Mouse (Mus musculus) naive thymus-derived CD4-positive, alpha-beta T cell, adult 2 months (primary cell): ENCODE measurements around the gene Zfp398.
"Not testable (repeated sequence)": the region's sequence is repeated elsewhere in the genome, so short reads cannot be mapped to it uniquely, and the experiment has no call there.

ENCODE experiments used
- DNase-seq: peaks from one replicate; pipeline ENCODE4 v3.0.0-alpha.2; 2011; ENCODE audit warnings: low read depth

Zfp398 gene

DNA sequence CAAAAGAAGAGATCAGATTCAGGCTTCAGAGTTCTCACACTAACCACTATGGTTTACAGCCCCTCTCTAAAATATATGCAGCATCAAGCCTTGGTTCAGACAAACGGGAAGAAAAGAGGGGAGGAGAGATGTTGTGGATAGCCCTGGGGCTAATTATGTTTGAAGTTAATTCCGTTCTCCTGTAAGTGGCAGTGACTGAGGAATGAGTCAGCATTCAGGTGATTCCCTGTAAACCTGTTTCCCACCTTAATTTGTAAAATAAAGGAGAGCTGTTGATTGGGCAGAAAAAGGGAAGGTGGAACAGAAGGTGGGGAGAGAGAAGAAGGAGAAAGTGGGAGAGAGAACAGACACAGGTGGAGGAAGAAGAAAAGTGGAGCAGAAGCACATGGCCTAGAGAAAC, 11.2 kb upstream of the Zfp398 start:
- DNase-seq: no peak

- DNase-seq: no peak
These were observed 8.0 kb upstream of the Zfp398 start for GRCm38 (mm10) chr6:47827462-47827861.

DNA sequence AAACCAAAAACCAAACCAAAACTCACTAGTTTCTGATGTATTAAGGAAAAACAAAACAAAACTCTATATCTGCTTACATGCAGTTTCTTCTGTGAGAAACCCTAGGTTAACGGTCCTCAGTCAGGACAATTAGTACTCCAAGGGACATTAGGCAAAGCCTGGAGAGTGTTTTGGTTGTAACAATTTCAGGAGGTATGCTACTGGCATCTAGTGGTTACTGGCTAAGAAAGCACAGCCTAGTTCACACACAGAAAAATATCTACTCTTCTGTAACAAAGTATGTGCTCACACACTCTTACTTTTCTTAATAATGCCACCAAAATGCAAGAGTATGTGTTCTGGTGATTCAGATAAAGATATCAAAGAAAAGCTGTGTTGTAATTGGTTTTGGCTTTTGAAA, 6.5 kb upstream of the Zfp398 start:
- DNase-seq: peak; percentile 34

DNA sequence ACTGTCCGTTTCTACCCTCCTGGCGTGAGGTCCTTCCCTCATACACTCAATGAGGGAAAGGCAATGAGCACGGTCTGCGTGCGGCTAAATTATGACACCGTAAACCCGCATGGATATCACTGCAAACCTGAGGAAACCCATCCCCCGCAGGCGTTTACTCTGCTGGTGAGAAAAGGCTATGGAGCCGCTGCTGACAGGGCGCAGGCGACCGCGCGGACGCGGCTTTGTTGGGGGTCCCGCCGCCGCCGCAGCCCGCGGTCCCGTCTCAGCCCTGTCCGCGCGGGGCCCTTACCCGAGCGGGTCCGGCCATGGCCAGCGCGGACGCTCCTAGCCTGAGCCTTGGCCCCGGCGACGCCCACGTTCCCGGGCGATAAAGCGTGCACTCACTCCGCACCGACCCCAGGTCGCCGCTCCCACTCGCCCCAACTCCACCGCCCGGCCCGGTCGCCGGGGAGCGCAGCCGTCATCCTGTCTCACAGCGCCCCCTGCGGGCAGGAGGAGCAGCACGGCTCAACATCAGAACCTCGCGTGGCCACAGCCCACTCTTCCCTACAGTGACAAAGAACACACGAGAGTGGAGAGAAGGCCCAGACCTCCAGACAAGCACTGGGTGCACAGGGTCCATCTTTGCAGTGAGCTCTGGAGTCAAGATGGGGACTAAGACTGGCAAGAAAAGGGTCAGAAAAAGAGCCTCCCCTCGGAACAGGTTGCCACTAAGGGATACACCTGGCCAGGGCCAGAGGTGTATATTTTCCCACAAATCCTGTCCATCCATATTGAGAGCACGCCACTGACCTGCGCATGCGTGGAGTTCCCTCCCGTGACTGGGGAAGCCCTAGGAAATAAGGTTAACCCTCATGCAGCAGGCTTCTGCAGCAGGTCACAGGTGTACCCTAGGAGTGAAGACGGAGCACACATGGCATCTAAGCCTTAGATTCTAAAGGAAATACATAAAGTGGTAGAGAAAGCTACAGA, 5.1 kb upstream of the Zfp398 start, which contains the start of gene Zfp786:
Gene Zfp786 (minus strand): TSS at position 764 of the 975 bp plus-strand sequence.
- DNase-seq: peak; percentile 93

DNA sequence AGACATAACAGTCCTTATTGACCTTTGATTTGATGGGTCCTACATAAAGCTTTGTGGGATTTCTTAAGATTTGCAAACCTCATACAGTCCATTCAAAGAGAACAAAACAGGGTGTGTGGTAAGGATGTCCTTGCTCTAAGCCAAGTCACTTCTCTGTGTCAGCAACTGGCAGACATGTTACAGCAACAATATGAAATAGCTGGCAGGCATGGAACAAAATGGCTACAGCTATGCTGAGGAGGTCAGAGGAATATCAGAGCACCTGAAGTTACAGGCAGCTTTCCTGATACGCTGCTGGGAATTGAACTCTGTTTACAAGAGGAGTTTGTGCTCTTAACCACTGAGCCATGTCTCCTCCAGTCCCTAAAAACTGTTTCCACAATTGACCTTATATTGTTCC, 3.2 kb upstream of the Zfp398 start:
- DNase-seq: no peak

DNA sequence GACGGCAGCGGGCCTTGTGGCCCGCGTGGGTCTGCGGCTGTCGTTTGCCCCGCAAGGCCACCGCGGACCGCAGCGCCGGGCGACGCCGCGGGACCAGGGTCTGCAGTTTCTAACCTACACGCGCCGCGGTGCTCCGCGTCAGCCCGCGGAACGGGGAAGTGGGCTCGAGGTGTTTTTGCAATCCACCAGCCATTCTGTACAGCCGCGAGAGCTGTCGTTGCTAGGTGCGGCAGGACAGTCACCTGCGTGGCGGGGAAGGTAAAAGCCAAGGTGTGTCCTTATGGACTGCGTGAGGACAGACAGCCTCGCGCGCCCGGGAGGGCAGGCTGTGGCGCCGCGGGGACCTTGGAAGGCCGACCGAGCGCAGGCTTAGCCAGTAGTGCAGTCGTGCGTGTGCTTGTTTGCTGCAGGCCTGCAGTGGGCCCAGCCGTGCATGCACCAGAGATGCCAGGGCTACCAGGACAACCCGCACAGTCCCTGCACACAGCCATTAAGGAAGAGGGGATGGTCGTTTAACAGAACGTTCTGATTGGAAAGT, 592 bp downstream of the Zfp398 start:
- peak; percentile 72 for DNase-seq

GRCm38 (mm10) chr6:47837630-47838029, 2.2 kb downstream of the Zfp398 start:
- DNase-seq: no peak

- DNase-seq: no peak
These were observed 5.6 kb downstream of the Zfp398 start for GRCm38 (mm10) chr6:47841077-47841476.

GRCm38 (mm10) chr6:47841831-47842230, 6.4 kb downstream of the Zfp398 start:
- no peak for DNase-seq

GRCm38 (mm10) chr6:47842337-47842736, 6.9 kb downstream of the Zfp398 start:
- no peak for DNase-seq

DNA sequence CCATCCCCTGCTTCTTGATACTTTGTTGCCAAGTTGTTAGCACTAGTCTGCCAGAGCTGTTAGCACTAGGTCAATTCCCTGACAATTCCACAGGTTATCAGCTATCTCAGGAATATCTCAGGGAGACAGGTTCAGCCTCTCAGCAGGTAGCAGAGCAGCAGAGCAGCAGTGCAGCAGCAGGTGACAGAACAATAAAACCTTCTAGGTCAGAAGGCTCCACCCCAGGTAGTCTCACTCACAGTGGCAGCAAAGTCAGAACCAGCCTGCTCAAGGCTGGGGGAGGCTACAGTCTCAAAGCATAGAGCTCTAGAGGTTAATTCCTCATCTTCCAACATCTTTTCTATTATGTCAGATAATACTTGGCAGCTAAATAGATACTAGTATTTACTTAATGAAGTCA, 10.3 kb downstream of the Zfp398 start:
- DNase-seq: no peak

DNA sequence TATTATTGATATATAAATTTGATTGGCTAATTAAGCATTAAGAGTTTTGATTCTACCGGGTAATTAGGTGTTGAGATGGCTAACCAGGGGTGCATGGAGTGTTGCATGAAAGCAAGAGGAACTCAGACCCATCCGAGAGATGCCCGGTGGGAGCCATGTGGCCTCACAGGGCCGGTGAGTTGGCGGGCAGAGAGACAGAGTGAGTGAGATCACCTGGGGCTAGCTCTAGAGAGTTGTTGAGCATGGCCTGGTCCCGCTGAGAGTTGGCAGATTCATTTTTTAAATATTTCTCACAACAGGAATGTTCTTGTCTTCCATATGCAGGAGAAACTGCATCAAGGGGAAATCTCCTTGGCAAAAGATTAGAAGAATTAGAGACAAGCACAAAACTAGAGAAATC, 21.8 kb downstream of the Zfp398 start:
- DNase-seq: no peak

- not testable (repeated sequence) for DNase-seq
These were observed 22.3 kb downstream of the Zfp398 start for GRCm38 (mm10) chr6:47857729-47858128.

DNA sequence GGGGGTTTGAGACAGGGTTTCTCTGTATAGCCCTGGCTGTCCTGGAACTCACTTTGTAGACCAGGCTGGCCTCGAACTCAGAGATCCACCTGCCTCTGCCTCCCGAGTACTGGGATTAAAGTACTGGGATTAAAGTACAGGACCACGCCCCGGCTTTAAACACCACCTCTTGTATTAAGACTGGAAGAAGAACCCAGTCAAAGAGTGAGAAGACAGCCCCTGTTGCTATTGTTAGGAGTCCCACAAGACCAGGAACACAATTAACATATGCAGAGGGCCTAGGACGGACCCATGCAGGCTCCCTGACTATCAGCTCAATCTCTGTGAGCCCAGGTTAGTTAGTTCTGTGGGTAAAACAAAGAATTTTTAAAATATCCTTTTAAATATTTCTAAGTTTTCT, 36.8 kb downstream of the Zfp398 start:
- DNase-seq: no peak

- no peak for DNase-seq
These were observed 41.6 kb downstream of the Zfp398 start, which contains the start of gene Zfp282 for GRCm38 (mm10) chr6:47877058-47877457. TSS of gene Zfp282 (plus strand) at chr6:47877204.

- peak; percentile 74 for DNase-seq
These were observed 42.1 kb downstream of the Zfp398 start for GRCm38 (mm10) chr6:47877461-47878132.

- DNase-seq: peak; percentile 36
These were observed 42.7 kb downstream of the Zfp398 start for GRCm38 (mm10) chr6:47878133-47878514.

- no peak for DNase-seq
These were observed 43.1 kb downstream of the Zfp398 start for GRCm38 (mm10) chr6:47878593-47878992.

- DNase-seq: no peak
These were observed 43.7 kb downstream of the Zfp398 start for GRCm38 (mm10) chr6:47879049-47879716.

DNA sequence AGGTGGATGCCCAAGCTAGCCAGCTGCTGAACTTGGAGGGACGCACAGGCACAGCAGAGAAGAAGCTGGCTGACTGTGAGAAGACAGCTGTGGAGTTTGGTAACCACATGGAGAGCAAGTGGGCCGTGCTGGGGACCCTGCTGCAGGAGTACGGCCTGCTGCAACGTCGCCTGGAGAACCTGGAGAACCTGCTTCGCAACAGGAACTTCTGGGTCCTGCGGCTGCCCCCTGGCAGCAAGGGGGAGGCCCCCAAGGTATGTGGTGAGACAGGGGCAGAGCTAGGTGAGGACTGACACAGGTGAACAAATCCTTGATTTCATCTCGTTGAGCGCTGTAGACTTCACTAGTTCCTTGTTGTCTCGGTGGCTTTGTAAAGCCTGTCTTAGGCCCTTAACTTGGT, 44.7 kb downstream of the Zfp398 start:
- no peak for DNase-seq

DNA sequence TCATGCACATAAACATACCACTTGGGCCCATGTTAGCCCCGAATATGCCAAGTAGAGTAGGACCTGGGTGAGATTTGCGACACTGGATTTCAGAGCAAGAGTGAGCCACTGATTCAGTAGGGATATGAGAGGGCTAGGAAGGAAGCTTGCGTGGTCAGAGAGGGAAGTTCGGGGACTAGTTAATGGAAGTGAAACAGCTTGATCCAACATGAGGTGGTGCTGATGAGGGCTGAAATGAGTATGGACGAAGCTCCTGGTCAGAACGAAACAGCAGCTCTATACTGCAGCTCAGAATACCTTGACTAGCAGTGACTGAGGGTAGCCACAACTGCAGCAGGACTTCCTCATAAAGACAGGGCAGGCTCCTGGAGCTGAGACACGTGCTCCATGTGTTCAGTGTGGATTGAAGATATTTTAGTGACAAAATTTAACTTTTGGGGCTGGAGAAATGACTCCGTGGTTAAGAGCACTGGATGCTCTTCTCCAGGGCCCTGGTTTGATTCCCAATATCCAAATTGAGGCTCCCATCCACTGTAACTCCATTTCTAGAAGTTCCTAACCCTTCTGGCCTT, 53.4 kb downstream of the Zfp398 start:
- DNase-seq: no peak

GRCm38 (mm10) chr6:47899416-47899815, 64.0 kb downstream of the Zfp398 start:
- DNase-seq: no peak
